Mouse (Mus musculus) regulatory T cell (primary cell): ENCODE measurements around the gene Rnf6.

Source experiments
- in situ Hi-C: fragments of 300-600 bp; cut with MboI, MseI; formaldehyde crosslinking; loops from one replicate; pipeline ENCODE4 v1.15.1; 2025; ENCODE audit warnings: high pct_unique_total_duplicates

The Rnf6 gene

DNA sequence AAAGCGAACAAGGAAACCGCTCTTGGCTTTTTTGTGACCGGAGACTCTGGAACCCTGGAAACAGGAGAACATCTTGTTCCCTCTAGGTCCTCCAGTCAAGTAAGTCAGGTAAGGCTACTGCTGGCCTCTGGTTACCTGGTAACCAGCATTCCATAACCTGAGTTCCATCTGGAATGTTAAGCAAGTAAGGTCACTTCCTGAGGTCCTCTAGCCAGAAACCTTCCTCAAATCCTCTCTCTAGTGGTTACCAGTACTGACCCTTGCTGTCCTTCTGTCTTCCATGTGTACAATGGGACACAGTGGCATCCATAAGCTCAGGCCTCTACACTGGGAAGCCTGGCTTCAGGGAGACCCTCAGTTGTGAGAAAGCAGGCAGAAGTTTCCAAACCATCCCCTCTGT, 60.9 kb downstream of the Rnf6 start, which contains the start of gene Gm5565:
TSS of gene Gm5565 (minus strand) at position 101 of the 400 bp plus-strand sequence.
- in situ Hi-C loops, result loop anchor here (25.0 kb wide), 1 partner anchor 1448 kb away; no protein-coding TSS in a partner anchor
